Mouse (Mus musculus): Measurements from ENCODE around the gene Gab2. TPM values are rescaled to one million over a fixed set of nuclear protein-coding genes. Genes with fewer than 3 reads are reported as not detected.

Gene Gab2
- polyA plus RNA-seq, 1 experiment from 2014 or later: 5.7 TPM

- ATAC-seq (replicated peaks; ENCODE audit: insufficient number of reproducible peaks, low FRiP score, low TSS enrichment, low read depth) (no peak), DNase-seq (ENCODE audit: low spot score) (no peak)
- H3K36me3 ChIP-seq (replicated peaks; ENCODE audit: control insufficient read depth, insufficient read depth, low read depth, low read length): no peaks in the 10 kb centered on the region
- H3K9ac ChIP-seq (replicated peaks; ENCODE audit: low read length): no peak overlapping the region
- WGBS: 74% methylated on average over 17 of the region's 17 CpGs
- no peak overlapping the region for H3K27ac ChIP-seq (replicated peaks; ENCODE audit: low read depth, low read length)
- H3K4me3 ChIP-seq (ENCODE audit: low read depth, low read length): no peak overlapping the region
- H3K4me1 ChIP-seq (ENCODE audit: control insufficient read depth, insufficient read depth, low read length): no peaks in the 10 kb centered on the region
- H3K9me3 ChIP-seq (replicated peaks; ENCODE audit: control insufficient read depth, low read length): no peaks in the 10 kb centered on the region
- H3K4me2 ChIP-seq (ENCODE audit: low read depth, low read length): no peak overlapping the region
- H3K27me3 ChIP-seq (ENCODE audit: control insufficient read depth, insufficient read depth, low read length): no peaks in the 10 kb centered on the region
These were observed 230.8 kb downstream of the Gab2 start for GRCm38 (mm10) chr7:97312196-97312595.

- no peak for ATAC-seq (replicated peaks; ENCODE audit: insufficient number of reproducible peaks, low FRiP score, low TSS enrichment, low read depth)
- Histone ChIP-seq H3K9me3 (replicated peaks; ENCODE audit: control insufficient read depth, low read length) (no peaks in the 10 kb centered on the region), H3K27me3 (ENCODE audit: control insufficient read depth, insufficient read depth, low read length) (no peaks in the 10 kb centered on the region), H3K4me3 (ENCODE audit: low read depth, low read length) (no peak overlapping the region), H3K9ac (replicated peaks; ENCODE audit: low read length) (no peak overlapping the region), H3K36me3 (replicated peaks; ENCODE audit: control insufficient read depth, insufficient read depth, low read depth, low read length) (no peaks in the 10 kb centered on the region), H3K4me1 (ENCODE audit: control insufficient read depth, insufficient read depth, low read length) (no peaks in the 10 kb centered on the region), H3K27ac (replicated peaks; ENCODE audit: low read depth, low read length) (no peak overlapping the region), H3K4me2 (ENCODE audit: low read depth, low read length) (no peak overlapping the region)
- no peak for DNase-seq (ENCODE audit: low spot score)
- WGBS: 93% methylated on average over 6 of the region's 6 CpGs
These were observed 231.5 kb downstream of the Gab2 start for GRCm38 (mm10) chr7:97312856-97313255.

- no peak overlapping the region for H3K27ac ChIP-seq (replicated peaks; ENCODE audit: low read depth, low read length)
- H3K36me3 ChIP-seq (replicated peaks; ENCODE audit: control insufficient read depth, insufficient read depth, low read depth, low read length): no peaks in the 10 kb centered on the region
- 64% methylated on average over 7 of the region's 7 CpGs for WGBS
These were observed 232.1 kb downstream of the Gab2 start for GRCm38 (mm10) chr7:97313364-97313995.

GRCm38 (mm10) chr7:97314646-97315045 lies 233.3 kb downstream of the Gab2 start:
- Histone ChIP-seq H3K9ac (replicated peaks; ENCODE audit: low read length) (no peak overlapping the region), H3K4me2 (ENCODE audit: low read depth, low read length) (no peak overlapping the region), H3K27ac (replicated peaks; ENCODE audit: low read depth, low read length) (no peak overlapping the region), H3K9me3 (replicated peaks; ENCODE audit: control insufficient read depth, low read length) (no peaks in the 10 kb centered on the region), H3K4me1 (ENCODE audit: control insufficient read depth, insufficient read depth, low read length) (no peaks in the 10 kb centered on the region), H3K27me3 (ENCODE audit: control insufficient read depth, insufficient read depth, low read length) (no peaks in the 10 kb centered on the region), H3K36me3 (replicated peaks; ENCODE audit: control insufficient read depth, insufficient read depth, low read depth, low read length) (no peaks in the 10 kb centered on the region), H3K4me3 (ENCODE audit: low read depth, low read length) (no peak overlapping the region)
- WGBS: 84% methylated on average over 5 of the region's 5 CpGs
- DNase-seq (ENCODE audit: low spot score) (no peak), ATAC-seq (replicated peaks; ENCODE audit: insufficient number of reproducible peaks, low FRiP score, low TSS enrichment, low read depth) (no peak)

More at GRCm38 (mm10) chr7:97313364-97313995, 232.1 kb downstream of the Gab2 start:
- Histone ChIP-seq H3K9ac (replicated peaks; ENCODE audit: low read length) (no peak overlapping the region), H3K4me3 (ENCODE audit: low read depth, low read length) (no peak overlapping the region), H3K4me2 (ENCODE audit: low read depth, low read length) (no peak overlapping the region), H3K4me1 (ENCODE audit: control insufficient read depth, insufficient read depth, low read length) (no peaks in the 10 kb centered on the region), H3K27me3 (ENCODE audit: control insufficient read depth, insufficient read depth, low read length) (no peaks in the 10 kb centered on the region), H3K9me3 (replicated peaks; ENCODE audit: control insufficient read depth, low read length) (no peaks in the 10 kb centered on the region)
- no peak for DNase-seq (ENCODE audit: low spot score)
- ATAC-seq (replicated peaks; ENCODE audit: insufficient number of reproducible peaks, low FRiP score, low TSS enrichment, low read depth): no peak

- Histone ChIP-seq H3K36me3 (replicated peaks; ENCODE audit: control insufficient read depth, insufficient read depth, low read depth, low read length) (no peaks in the 10 kb centered on the region), H3K4me3 (ENCODE audit: low read depth, low read length) (no peak overlapping the region), H3K9me3 (replicated peaks; ENCODE audit: control insufficient read depth, low read length) (no peaks in the 10 kb centered on the region), H3K27ac (replicated peaks; ENCODE audit: low read depth, low read length) (no peak overlapping the region), H3K4me2 (ENCODE audit: low read depth, low read length) (no peak overlapping the region), H3K4me1 (ENCODE audit: control insufficient read depth, insufficient read depth, low read length) (no peaks in the 10 kb centered on the region), H3K9ac (replicated peaks; ENCODE audit: low read length) (no peak overlapping the region), H3K27me3 (ENCODE audit: control insufficient read depth, insufficient read depth, low read length) (no peaks in the 10 kb centered on the region)
- 90% methylated on average over 6 of the region's 6 CpGs for WGBS
- ATAC-seq (replicated peaks; ENCODE audit: insufficient number of reproducible peaks, low FRiP score, low TSS enrichment, low read depth) (no peak), DNase-seq (ENCODE audit: low spot score) (no peak)
These were observed 234.3 kb downstream of the Gab2 start for GRCm38 (mm10) chr7:97315656-97316055.

GRCm38 (mm10) chr7:97317706-97318105 lies 236.3 kb downstream of the Gab2 start:
- WGBS: 92% methylated on average over 3 of the region's 3 CpGs

GRCm38 (mm10) chr7:97324342-97324741 lies 243.0 kb downstream of the Gab2 start:
- Histone ChIP-seq H3K36me3 (replicated peaks; ENCODE audit: control insufficient read depth, insufficient read depth, low read depth, low read length) (no peaks in the 10 kb centered on the region), H3K27me3 (ENCODE audit: control insufficient read depth, insufficient read depth, low read length) (peaks cover 21% of the 10 kb centered on the region)
- no peak for ATAC-seq (replicated peaks; ENCODE audit: insufficient number of reproducible peaks, low FRiP score, low TSS enrichment, low read depth)

More at GRCm38 (mm10) chr7:97317706-97318105, 236.3 kb downstream of the Gab2 start:
- no peaks in the 10 kb centered on the region for H3K27me3 ChIP-seq (ENCODE audit: control insufficient read depth, insufficient read depth, low read length)
- H3K36me3 ChIP-seq (replicated peaks; ENCODE audit: control insufficient read depth, insufficient read depth, low read depth, low read length): no peaks in the 10 kb centered on the region
- no peak overlapping the region for H3K27ac ChIP-seq (replicated peaks; ENCODE audit: low read depth, low read length)
- no peaks in the 10 kb centered on the region for H3K9me3 ChIP-seq (replicated peaks; ENCODE audit: control insufficient read depth, low read length)
- ATAC-seq (replicated peaks; ENCODE audit: insufficient number of reproducible peaks, low FRiP score, low TSS enrichment, low read depth) (no peak), DNase-seq (ENCODE audit: low spot score) (no peak)
- H3K9ac ChIP-seq (replicated peaks; ENCODE audit: low read length): no peak overlapping the region
- H3K4me2 ChIP-seq (ENCODE audit: low read depth, low read length): no peak overlapping the region
- H3K4me1 ChIP-seq (ENCODE audit: control insufficient read depth, insufficient read depth, low read length): no peaks in the 10 kb centered on the region
- H3K4me3 ChIP-seq (ENCODE audit: low read depth, low read length): no peak overlapping the region

GRCm38 (mm10) chr7:97325156-97325985 lies 244.0 kb downstream of the Gab2 start:
- Histone ChIP-seq H3K36me3 (replicated peaks; ENCODE audit: control insufficient read depth, insufficient read depth, low read depth, low read length) (no peaks in the 10 kb centered on the region), H3K9ac (replicated peaks; ENCODE audit: low read length) (no peak overlapping the region), H3K4me1 (ENCODE audit: control insufficient read depth, insufficient read depth, low read length) (peaks cover 4% of the 10 kb centered on the region; the same call in 1 of the 2 replicates), H3K27ac (replicated peaks; ENCODE audit: low read depth, low read length) (no peak overlapping the region), H3K4me3 (ENCODE audit: low read depth, low read length) (peak overlapping the region; percentile 26), H3K9me3 (replicated peaks; ENCODE audit: control insufficient read depth, low read length) (no peaks in the 10 kb centered on the region), H3K4me2 (ENCODE audit: low read depth, low read length) (peak overlapping the region; percentile 49), H3K27me3 (ENCODE audit: control insufficient read depth, insufficient read depth, low read length) (peaks cover 21% of the 10 kb centered on the region)
- DNase-seq (ENCODE audit: low spot score) (peak; percentile 46), ATAC-seq (replicated peaks; ENCODE audit: insufficient number of reproducible peaks, low FRiP score, low TSS enrichment, low read depth) (peak; percentile 26; the same call in 1 of the 2 replicates)
- WGBS: 12% methylated on average over 85 of the region's 96 CpGs

More at GRCm38 (mm10) chr7:97324342-97324741, 243.0 kb downstream of the Gab2 start:
- no peak for DNase-seq (ENCODE audit: low spot score)
- Histone ChIP-seq H3K4me1 (ENCODE audit: control insufficient read depth, insufficient read depth, low read length) (peaks cover 4% of the 10 kb centered on the region; the same call in 1 of the 2 replicates), H3K9me3 (replicated peaks; ENCODE audit: control insufficient read depth, low read length) (no peaks in the 10 kb centered on the region), H3K9ac (replicated peaks; ENCODE audit: low read length) (no peak overlapping the region), H3K4me3 (ENCODE audit: low read depth, low read length) (no peak overlapping the region), H3K4me2 (ENCODE audit: low read depth, low read length) (no peak overlapping the region), H3K27ac (replicated peaks; ENCODE audit: low read depth, low read length) (no peak overlapping the region)
- 91% methylated on average over 8 of the region's 8 CpGs for WGBS
